Mouse (Mus musculus): Measurements from ENCODE around the gene Fam234b. TPM values are rescaled to one million over a fixed set of nuclear protein-coding genes. Genes with fewer than 3 reads are reported as not detected.
A peak's percentile ranks its signal among the peaks of the same experiment; 100 is the strongest.

The Fam234b gene
- polyA plus RNA-seq, 2 experiments from 2014 or later = 23.6 to 23.8 TPM

GRCm38 (mm10) chr6:135183961-135184360, 13.8 kb upstream of the Fam234b start:
- no peak for ATAC-seq

- ATAC-seq = no peak
These were observed 10.5 kb upstream of the Fam234b start for GRCm38 (mm10) chr6:135187076-135187917.

- ATAC-seq = no peak
These were observed 9.1 kb upstream of the Fam234b start for GRCm38 (mm10) chr6:135188629-135189028.

GRCm38 (mm10) chr6:135190122-135190521, 7.7 kb upstream of the Fam234b start:
- ATAC-seq = no peak

GRCm38 (mm10) chr6:135191906-135192305, 5.9 kb upstream of the Fam234b start:
- no peak for ATAC-seq

GRCm38 (mm10) chr6:135192993-135193392, 4.8 kb upstream of the Fam234b start:
- no peak for ATAC-seq

GRCm38 (mm10) chr6:135193733-135194132, 4.0 kb upstream of the Fam234b start:
- ATAC-seq = no peak

GRCm38 (mm10) chr6:135194907-135195306, 2.9 kb upstream of the Fam234b start:
- ATAC-seq = no peak

- no peak for ATAC-seq
These were observed 1.1 kb upstream of the Fam234b start for GRCm38 (mm10) chr6:135196707-135197106.

- ATAC-seq = no peak
These were observed 331 bp upstream of the Fam234b start for GRCm38 (mm10) chr6:135197446-135197845.

GRCm38 (mm10) chr6:135198726-135199125, 949 bp downstream of the Fam234b start:
- peak; percentile 30 for ATAC-seq

GRCm38 (mm10) chr6:135200122-135200957, 2.6 kb downstream of the Fam234b start:
- no peak for ATAC-seq

GRCm38 (mm10) chr6:135202668-135203067, 4.9 kb downstream of the Fam234b start:
- ATAC-seq = no peak

GRCm38 (mm10) chr6:135203737-135204136, 6.0 kb downstream of the Fam234b start:
- ATAC-seq = no peak

- ATAC-seq = no peak
These were observed 7.1 kb downstream of the Fam234b start for GRCm38 (mm10) chr6:135204869-135205268.

- ATAC-seq = no peak
These were observed 8.0 kb downstream of the Fam234b start for GRCm38 (mm10) chr6:135205802-135206201.

- ATAC-seq = no peak
These were observed 9.1 kb downstream of the Fam234b start for GRCm38 (mm10) chr6:135206909-135207308.

- no peak for ATAC-seq
These were observed 13.4 kb downstream of the Fam234b start for GRCm38 (mm10) chr6:135211169-135211568.

- ATAC-seq = no peak
These were observed 14.9 kb downstream of the Fam234b start for GRCm38 (mm10) chr6:135212666-135213065.

GRCm38 (mm10) chr6:135218330-135218729, 20.6 kb downstream of the Fam234b start:
- ATAC-seq = peak; percentile 86

- no peak for ATAC-seq
These were observed 22.1 kb downstream of the Fam234b start for GRCm38 (mm10) chr6:135219916-135220315.

- ATAC-seq = no peak
These were observed 26.1 kb downstream of the Fam234b start for GRCm38 (mm10) chr6:135223786-135224416.

- ATAC-seq = no peak
These were observed 30.7 kb downstream of the Fam234b start for GRCm38 (mm10) chr6:135228465-135228941.
